ENCODE assay signal across 26 mouse cellular contexts in the genomic region with DNA sequence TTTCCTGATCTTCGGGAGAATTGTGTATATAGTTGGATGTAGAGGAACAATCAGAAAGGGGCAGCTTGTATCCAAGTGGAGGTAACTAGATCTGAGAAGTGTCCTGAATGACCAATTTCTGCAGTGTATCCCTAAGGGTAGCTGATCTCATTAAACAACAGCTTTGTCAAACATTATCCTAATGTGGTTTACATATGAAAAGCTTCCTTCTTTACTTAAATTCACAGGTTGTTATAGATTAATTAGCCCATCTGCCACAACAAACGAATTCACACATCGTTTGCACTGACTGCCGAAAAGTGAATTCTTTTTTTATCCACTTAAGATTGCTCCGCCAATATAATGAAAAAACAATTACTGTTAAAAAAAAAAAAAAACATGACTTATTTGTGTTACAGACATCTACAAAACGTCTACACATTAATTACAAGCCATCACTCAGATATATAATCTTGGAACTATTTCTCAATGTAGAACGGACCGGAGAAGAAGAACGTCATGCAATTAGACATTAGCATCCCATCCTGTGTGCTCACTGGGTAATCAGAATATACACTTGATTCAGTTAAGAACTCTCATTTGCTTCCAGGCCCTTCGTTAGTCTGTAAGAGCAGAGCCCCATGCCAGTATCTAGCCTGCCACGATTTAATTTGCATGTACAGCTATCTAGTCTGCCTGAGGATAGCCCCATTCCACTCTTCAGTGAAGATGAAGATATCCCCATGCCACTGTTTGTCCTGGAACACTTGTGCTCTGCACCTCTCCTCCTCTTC.
"Had no signal": no experiment of that assay in that cellular context is flagged by ENCODE, and none has a peak within 500 bp of the region (broad histone marks: within the 10 kb centered on the region; RNA-seq: fewer than 3 reads in every experiment).

No protein-coding gene starts in this region.

- H3K27ac ChIP-seq: heart, adult 2 months; heart, embryonic 13.5 days; heart, embryonic 15.5 days; hindbrain, embryonic 13.5 days; hindbrain, embryonic 15.5 days; hindbrain, postnatal 0 days; kidney, embryonic 15.5 days; kidney, postnatal 0 days; limb, embryonic 13.5 days; limb, embryonic 15.5 days; liver, embryonic 12.5 days; liver, embryonic 14.5 days had no signal

- DNase-seq: gastrocnemius, postnatal 14 days; gastrocnemius, postnatal 36 days; heart, adult 2 months; heart, postnatal 14 days; heart, postnatal 36 days; kidney, adult 11 months; kidney, adult 2 months; kidney, adult 9 months; kidney, postnatal 14 days; kidney, postnatal 36 days; layer of hippocampus, adult 9-11 months; layer of hippocampus, postnatal 36 days; left cerebral cortex, postnatal 4 days had no signal

- H3K4me2 ChIP-seq: heart, embryonic 11.5 days; heart, embryonic 13.5 days; heart, embryonic 15.5 days; hindbrain, embryonic 13.5 days; hindbrain, embryonic 15.5 days; kidney, embryonic 15.5 days; limb, embryonic 13.5 days; limb, embryonic 15.5 days; liver, embryonic 12.5 days had no signal

- H3K27me3 ChIP-seq: heart, embryonic 13.5 days; heart, embryonic 15.5 days; hindbrain, embryonic 13.5 days; hindbrain, embryonic 15.5 days; kidney, embryonic 15.5 days; limb, embryonic 13.5 days; limb, embryonic 15.5 days; liver, embryonic 12.5 days had no signal

- ATAC-seq: hindbrain, postnatal 0 days; intestine, embryonic 16.5 days; liver, embryonic 12.5 days had no signal

- H3K4me1 ChIP-seq: heart, embryonic 13.5 days; heart, embryonic 15.5 days; hindbrain, embryonic 15.5 days; kidney, embryonic 15.5 days; limb, embryonic 13.5 days; limb, embryonic 15.5 days; liver, embryonic 12.5 days had no signal

- H3K4me3 ChIP-seq: heart, adult 2 months; heart, embryonic 13.5 days; heart, embryonic 15.5 days; hindbrain, embryonic 13.5 days; hindbrain, embryonic 15.5 days; kidney, embryonic 15.5 days; limb, embryonic 13.5 days; limb, embryonic 15.5 days; liver, embryonic 12.5 days had no signal

- H3K36me3 ChIP-seq: heart, embryonic 13.5 days; heart, embryonic 15.5 days; hindbrain, embryonic 15.5 days; kidney, embryonic 15.5 days; limb, embryonic 13.5 days; limb, embryonic 15.5 days; liver, embryonic 12.5 days had no signal

- H3K9me3 ChIP-seq: heart, embryonic 13.5 days; heart, embryonic 15.5 days; hindbrain, embryonic 13.5 days; hindbrain, embryonic 15.5 days; kidney, embryonic 15.5 days; limb, embryonic 13.5 days; limb, embryonic 15.5 days; liver, embryonic 12.5 days had no signal

- H3K9ac ChIP-seq: heart, embryonic 13.5 days; heart, embryonic 15.5 days; hindbrain, embryonic 13.5 days; hindbrain, embryonic 15.5 days; kidney, embryonic 15.5 days; limb, embryonic 13.5 days; limb, embryonic 15.5 days; liver, embryonic 12.5 days; liver, embryonic 14.5 days had no signal
